Mouse (Mus musculus) thymus, adult 2 months (tissue): ENCODE data around the gene Cog2.

Experiments
- CTCF ChIP-seq: fragments of 200-500 bp; IDR thresholded peaks from 2 replicates; pipeline ENCODE4 v1.5.1; 2012; ENCODE audit warnings: mild to moderate bottlenecking, control low read depth, low read length, moderate library complexity, borderline replicate concordance; ENCODE audit not compliant: control insufficient read depth, poor library complexity, insufficient read depth; ENCODE audit errors: extremely low read depth
- POLR2A ChIP-seq: fragments of 200-500 bp; IDR thresholded peaks from 2 replicates; pipeline ENCODE4 v1.6.1; 2012; ENCODE audit warnings: mild to moderate bottlenecking, low read length, control low read depth, moderate library complexity; ENCODE audit not compliant: control insufficient read depth, poor library complexity, insufficient read depth; ENCODE audit errors: extremely low read depth

DNA sequence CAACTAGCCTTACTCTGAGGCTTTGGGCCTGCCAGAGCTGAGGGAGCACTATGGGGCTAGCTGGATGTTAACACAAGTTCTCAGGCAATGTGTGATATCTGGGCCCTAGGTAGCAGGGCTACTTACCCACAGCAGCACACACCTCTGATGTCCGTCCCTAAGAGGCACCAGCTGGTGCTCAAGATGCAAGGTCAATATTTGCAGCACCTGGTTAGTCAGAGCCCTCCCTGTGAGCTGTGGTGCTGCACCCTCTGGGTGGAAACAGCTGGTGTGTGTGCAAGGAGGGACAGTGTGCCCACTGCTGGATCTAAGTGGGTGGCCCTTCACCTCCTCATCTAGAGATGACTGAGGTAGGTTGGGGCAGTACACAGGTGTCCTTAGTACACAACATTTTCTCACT is 56.2 kb downstream of the Cog2 start:
- TF ChIP-seq CTCF, result no peak
- TF ChIP-seq POLR2A, result no peak
